Mouse (Mus musculus) E14TG2a.4 (cell line): ENCODE data around the gene Shkbp1.

Source experiments
- H3K27me3 ChIP-seq: 2 replicates; pipeline ENCODE4 v1.6.1; 2014; ENCODE audit warnings: low read length, control low read depth; ENCODE audit not compliant: insufficient read depth
- H3K36me3 ChIP-seq: 2 replicates; pipeline ENCODE4 v1.6.1; 2014; ENCODE audit warnings: low read length, control low read depth; ENCODE audit not compliant: insufficient read depth
- H3K4me1 ChIP-seq: replicated peaks from 2 replicates; pipeline ENCODE4 v1.6.1; 2014; ENCODE audit warnings: low read depth, low read length, control low read depth
- H3K4me3 ChIP-seq: replicated peaks from 2 replicates; pipeline ENCODE4 v1.5.1; 2014; ENCODE audit warnings: mild to moderate bottlenecking, low read length
- H3K9me3 ChIP-seq: 2 replicates; pipeline ENCODE4 v1.6.1; 2014; ENCODE audit warnings: low read length, control low read depth
- CTCF ChIP-seq: conservative IDR thresholded peaks from 2 replicates; pipeline ENCODE4 v1.5.1; 2014; ENCODE audit warnings: low read length
- NANOG ChIP-seq: IDR thresholded peaks from 2 replicates; pipeline ENCODE4 v1.6.1; 2014; ENCODE audit warnings: borderline replicate concordance, low read length, mixed read lengths
- POU5F1 ChIP-seq: IDR thresholded peaks from 2 replicates; pipeline ENCODE4 v1.6.1; 2014; ENCODE audit warnings: low read length, borderline replicate concordance

Shkbp1 gene

DNA sequence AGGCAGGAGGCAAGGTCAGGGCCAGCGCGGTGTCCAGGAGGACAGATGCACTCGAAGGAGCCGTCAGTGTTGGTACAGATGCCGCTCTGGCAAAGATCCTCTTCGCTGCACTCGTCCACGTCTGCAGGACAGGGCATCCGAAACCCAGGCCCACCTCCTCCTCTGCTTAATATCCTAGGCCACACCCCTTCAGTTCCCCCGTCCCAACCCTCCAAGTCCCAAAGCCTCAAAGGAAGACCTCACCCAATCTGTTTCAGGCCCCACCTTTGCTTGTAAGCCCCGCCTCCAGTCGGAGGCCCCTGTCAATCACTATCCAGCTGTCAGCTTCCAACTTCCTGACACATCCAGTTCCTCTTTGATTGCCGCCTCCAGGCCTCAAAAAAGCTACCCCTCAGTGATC is 33.5 kb downstream of the Shkbp1 start:
- Histone ChIP-seq H3K4me3 (peak overlapping the region; percentile 64), H3K27me3 (no peaks in the 10 kb centered on the region), H3K4me1 (peaks cover 86% of the 10 kb centered on the region), H3K9me3 (no peaks in the 10 kb centered on the region), H3K36me3 (peaks cover 90% of the 10 kb centered on the region)
- TF ChIP-seq CTCF (no peak), NANOG (no peak), POU5F1 (no peak)

- H3K9me3 ChIP-seq = peaks cover 2% of the 10 kb centered on the region
These were observed 36.4 kb downstream of the Shkbp1 start for GRCm38 (mm10) chr7:27319411-27319810.

DNA sequence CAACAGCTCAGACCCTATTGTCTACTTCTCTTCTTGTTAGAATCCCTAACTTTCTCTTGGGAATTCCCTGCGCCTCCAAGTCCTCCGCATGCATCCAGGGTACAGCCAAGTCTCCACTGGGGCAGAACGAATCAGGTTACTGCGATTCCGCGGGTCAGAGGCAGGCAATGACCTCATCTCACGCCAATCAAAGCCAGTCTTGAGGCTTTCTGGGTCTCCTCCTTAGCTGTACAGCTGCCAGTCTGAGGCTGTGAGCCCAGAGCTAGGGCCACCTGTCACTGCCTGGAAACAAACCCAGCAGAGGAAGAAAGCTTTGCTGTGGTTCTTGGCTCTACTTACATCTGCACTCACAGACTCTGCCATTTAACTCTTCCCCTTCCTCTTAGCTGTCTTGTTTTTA is 39.9 kb downstream of the Shkbp1 start:
- H3K27me3 ChIP-seq = no peaks in the 10 kb centered on the region
- TF ChIP-seq POU5F1 = no peak
- no peak for TF ChIP-seq NANOG
- H3K4me3 ChIP-seq = no peak overlapping the region
- peaks cover 43% of the 10 kb centered on the region for H3K4me1 ChIP-seq
- peaks cover 78% of the 10 kb centered on the region for H3K36me3 ChIP-seq
- H3K9me3 ChIP-seq = peaks cover 22% of the 10 kb centered on the region

More at GRCm38 (mm10) chr7:27319411-27319810, 36.4 kb downstream of the Shkbp1 start:
- Histone ChIP-seq H3K27me3 (no peaks in the 10 kb centered on the region), H3K4me3 (0 out of 2 replicates have a peak overlapping the region, but pooled peaks have one; percentile 13), H3K4me1 (peaks cover 65% of the 10 kb centered on the region), H3K36me3 (peaks cover 93% of the 10 kb centered on the region)
- no peak for TF ChIP-seq CTCF
- TF ChIP-seq POU5F1 = no peak
- no peak for TF ChIP-seq NANOG

GRCm38 (mm10) chr7:27314393-27314792 is 41.4 kb downstream of the Shkbp1 start:
- H3K27me3 ChIP-seq = no peaks in the 10 kb centered on the region
- peaks cover 22% of the 10 kb centered on the region for H3K9me3 ChIP-seq
- H3K4me3 ChIP-seq = no peak overlapping the region
- peaks cover 34% of the 10 kb centered on the region for H3K4me1 ChIP-seq
- no peak for TF ChIP-seq NANOG
- no peak for TF ChIP-seq POU5F1
- TF ChIP-seq CTCF = peak; percentile 87
- peaks cover 62% of the 10 kb centered on the region for H3K36me3 ChIP-seq

DNA sequence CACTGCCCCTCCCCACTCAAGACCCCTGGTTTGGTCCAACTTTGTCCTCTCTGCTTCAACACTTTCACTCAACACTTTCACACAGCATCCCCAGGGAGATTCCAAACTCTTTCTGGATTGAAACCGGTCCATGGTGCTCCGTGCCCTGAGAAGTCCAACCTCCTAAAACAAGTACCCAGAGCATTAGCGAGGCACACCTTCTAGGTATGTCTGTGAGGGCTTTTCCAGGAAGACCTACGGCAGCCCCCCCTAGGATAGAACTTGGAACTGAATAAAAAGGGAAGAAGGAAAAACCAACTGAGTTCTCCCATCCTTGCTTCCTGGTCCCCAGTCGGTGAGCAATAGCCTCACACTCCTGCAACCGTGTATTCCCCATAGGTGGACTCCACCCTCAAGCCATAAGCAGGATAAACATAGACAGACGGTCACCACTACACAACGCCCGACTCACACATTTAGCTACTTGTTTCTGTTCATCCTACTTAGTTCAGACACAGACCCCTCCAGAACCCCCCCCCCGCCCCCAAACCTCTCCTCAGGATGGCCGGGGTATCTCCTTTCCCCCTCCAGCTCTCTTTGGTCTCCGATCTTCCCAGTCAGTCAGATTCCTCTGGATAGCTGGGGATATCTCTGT is 44.1 kb downstream of the Shkbp1 start:
- H3K9me3 ChIP-seq = peaks cover 22% of the 10 kb centered on the region
- H3K4me1 ChIP-seq = peaks cover 44% of the 10 kb centered on the region
- peak overlapping the region; percentile 84 for H3K4me3 ChIP-seq
- H3K27me3 ChIP-seq = no peaks in the 10 kb centered on the region
- peaks cover 55% of the 10 kb centered on the region for H3K36me3 ChIP-seq
- TF ChIP-seq CTCF (no peak), NANOG (no peak), POU5F1 (no peak)

- Histone ChIP-seq H3K4me3 (peak overlapping the region; percentile 84), H3K9me3 (peaks cover 22% of the 10 kb centered on the region), H3K4me1 (peaks cover 45% of the 10 kb centered on the region), H3K36me3 (peaks cover 53% of the 10 kb centered on the region), H3K27me3 (no peaks in the 10 kb centered on the region)
- no peak for TF ChIP-seq CTCF
- no peak for TF ChIP-seq NANOG
- no peak for TF ChIP-seq POU5F1
These were observed 44.8 kb downstream of the Shkbp1 start for GRCm38 (mm10) chr7:27310996-27311535.

DNA sequence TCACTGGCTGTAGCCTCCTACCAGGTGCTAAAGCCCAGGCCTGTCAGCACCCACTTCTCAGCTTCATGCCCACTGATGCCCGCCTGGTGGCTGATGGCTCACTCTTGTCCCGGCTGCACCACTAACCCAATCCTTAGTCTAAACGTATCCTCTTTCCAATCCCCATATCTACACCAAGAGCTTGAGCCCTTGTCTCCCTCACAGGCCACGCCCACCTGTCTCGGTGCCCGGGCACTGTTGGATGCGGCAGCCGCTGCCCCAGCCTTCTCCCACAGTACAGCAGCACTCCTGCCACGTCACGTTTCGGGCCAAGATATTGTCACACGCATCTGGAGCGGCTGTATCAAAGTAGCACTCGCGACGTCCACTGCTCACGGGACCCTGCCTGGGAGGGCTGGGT is 45.5 kb downstream of the Shkbp1 start:
- Histone ChIP-seq H3K4me1 (peaks cover 49% of the 10 kb centered on the region), H3K36me3 (peaks cover 56% of the 10 kb centered on the region), H3K4me3 (peak overlapping the region; percentile 84), H3K27me3 (no peaks in the 10 kb centered on the region), H3K9me3 (peaks cover 22% of the 10 kb centered on the region)
- TF ChIP-seq NANOG (no peak), POU5F1 (no peak), CTCF (no peak)

DNA sequence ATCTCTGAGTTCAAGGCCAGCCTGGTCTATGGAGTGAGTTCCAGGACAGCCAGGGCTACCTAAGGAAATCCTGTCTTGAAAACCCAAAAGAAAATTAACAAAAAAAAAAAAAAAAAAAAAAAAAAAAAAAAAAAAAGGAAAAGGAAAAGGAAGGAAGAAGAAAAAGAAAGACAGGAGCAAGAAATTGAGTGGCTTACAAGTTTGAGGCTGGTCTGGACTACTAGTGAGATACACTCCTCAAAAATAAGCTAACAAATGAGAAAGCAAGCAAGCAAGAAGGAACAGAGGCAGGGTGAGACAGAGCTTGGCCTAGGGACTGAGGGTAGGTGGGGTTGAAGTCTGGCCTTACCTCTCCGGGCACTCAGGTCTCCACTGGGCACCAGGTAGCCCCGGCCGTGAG is 46.0 kb downstream of the Shkbp1 start:
- Histone ChIP-seq H3K9me3 (peaks cover 22% of the 10 kb centered on the region), H3K4me3 (peak overlapping the region; percentile 84), H3K36me3 (peaks cover 58% of the 10 kb centered on the region), H3K27me3 (no peaks in the 10 kb centered on the region), H3K4me1 (peaks cover 54% of the 10 kb centered on the region)
- no peak for TF ChIP-seq CTCF
- TF ChIP-seq POU5F1 = no peak
- TF ChIP-seq NANOG = no peak
